Mouse (Mus musculus): ENCODE measurements around the gene Slc29a4.

DNA sequence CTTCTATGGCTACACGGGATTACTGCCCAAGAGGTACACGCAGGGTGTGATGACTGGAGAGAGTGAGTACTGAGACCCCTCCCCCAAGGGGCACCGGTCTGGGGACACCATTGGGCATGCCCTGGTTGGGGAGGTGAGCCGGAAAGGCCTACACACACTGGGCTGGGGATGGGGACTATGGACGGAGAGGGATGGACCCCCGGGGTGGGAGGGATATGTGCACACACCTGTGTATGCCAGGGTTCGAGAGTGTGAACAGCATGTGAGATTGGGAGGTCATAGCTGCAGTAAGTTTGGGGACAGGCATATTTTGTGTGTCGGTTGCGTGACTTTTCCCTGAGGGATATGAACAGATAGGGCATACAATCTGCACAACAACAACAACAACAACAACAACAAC, 22.7 kb downstream of the Slc29a4 start:
- TF ChIP-seq EP300 (optimal IDR thresholded peaks at IDR 0.05) = no peak
- TF ChIP-seq CTCF (IDR thresholded peaks at IDR 0.05; ENCODE audit: low read depth) = no peak
